ENCODE assay signal across 8 mouse cellular contexts in the genomic region with DNA sequence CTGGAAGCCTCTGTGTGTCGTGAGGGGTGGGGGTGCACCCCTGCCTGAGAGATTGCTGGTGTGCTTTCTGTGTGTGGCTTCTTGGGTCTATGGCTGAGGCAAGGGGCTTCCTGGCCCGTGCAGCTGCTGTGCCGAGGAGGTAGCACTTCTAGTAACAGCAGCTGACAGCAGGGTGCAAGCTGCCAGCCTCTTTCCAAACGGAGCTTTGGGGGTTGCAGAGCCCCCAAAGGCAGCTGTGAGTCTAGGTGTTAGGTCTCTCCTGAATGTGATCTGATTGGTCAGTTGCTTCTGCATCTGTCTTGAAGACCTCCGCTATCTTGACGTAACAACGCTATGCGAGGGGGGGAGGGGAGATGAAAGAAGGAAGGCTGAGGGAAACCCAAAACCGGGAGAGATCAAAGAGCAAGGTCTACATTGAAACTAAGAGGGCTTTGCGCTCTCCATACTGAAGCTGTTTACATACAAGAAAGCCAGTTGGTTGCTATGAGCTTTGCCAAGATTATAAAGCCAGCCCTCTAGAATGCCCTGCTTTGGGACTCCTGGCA. TPM values are rescaled to one million over a fixed set of nuclear protein-coding genes. Genes with fewer than 3 reads are reported as not detected.
DNase-seq lines count a peak whose midpoint lies in the region; ATAC-seq lines count a peak whose summit lies in the region.

No protein-coding gene starts in this region.

- peak overlapping the region; percentile 22; the same call in 1 of the 2 replicates for H3K4me2 ChIP-seq in neural tube, embryonic 11.5 days (ENCODE audit: low read depth)
- 0 out of 2 replicates have a peak overlapping the region, but pooled peaks have one; percentile 0 for H3K4me2 ChIP-seq in forebrain, embryonic 14.5 days (ENCODE audit: low read length)
- H3K4me2 ChIP-seq in liver, embryonic 15.5 days = peak overlapping the region; percentile 71

- no peaks in the 10 kb centered on the region for H3K9me3 ChIP-seq in neural tube, embryonic 11.5 days (ENCODE audit: control insufficient read depth, low read length)
- H3K9me3 ChIP-seq in forebrain, embryonic 14.5 days (replicated peaks; ENCODE audit: control insufficient read depth, low read length) = no peaks in the 10 kb centered on the region
- no peaks in the 10 kb centered on the region for H3K9me3 ChIP-seq in liver, embryonic 15.5 days (replicated peaks)

- ATAC-seq in neural tube, embryonic 11.5 days (ENCODE audit: insufficient read depth, low FRiP score, low TSS enrichment) = no peak
- ATAC-seq in forebrain, embryonic 14.5 days = peak; percentile 14; the same call in 1 of the 2 replicates
- no peak for ATAC-seq in liver, embryonic 15.5 days (ENCODE audit: insufficient read depth)

- H3K27ac ChIP-seq in neural tube, embryonic 11.5 days (ENCODE audit: low read depth, low read length) = no peak overlapping the region
- H3K27ac ChIP-seq in forebrain, embryonic 14.5 days (ENCODE audit: low read depth, low read length) = no peak overlapping the region
- H3K27ac ChIP-seq in liver, embryonic 15.5 days (replicated peaks) = no peak overlapping the region

- H3K36me3 ChIP-seq in neural tube, embryonic 11.5 days (ENCODE audit: control insufficient read depth, insufficient read depth, low read length) = peaks cover 3% of the 10 kb centered on the region; the same call in 1 of the 2 replicates
- H3K36me3 ChIP-seq in forebrain, embryonic 14.5 days (ENCODE audit: control insufficient read depth, insufficient read depth, low read length) = no peaks in the 10 kb centered on the region; the same call in 1 of the 2 replicates
- H3K36me3 ChIP-seq in liver, embryonic 15.5 days (replicated peaks) = peaks cover 28% of the 10 kb centered on the region

- H3K4me1 ChIP-seq in neural tube, embryonic 11.5 days (ENCODE audit: control insufficient read depth, insufficient read depth, low read length) = peaks cover 12% of the 10 kb centered on the region
- peaks cover 10% of the 10 kb centered on the region; the same call in 1 of the 2 replicates for H3K4me1 ChIP-seq in forebrain, embryonic 14.5 days (ENCODE audit: control insufficient read depth, insufficient read depth, low read length)
- peaks cover 54% of the 10 kb centered on the region for H3K4me1 ChIP-seq in liver, embryonic 15.5 days (replicated peaks)

- H3K27me3 ChIP-seq in neural tube, embryonic 11.5 days (ENCODE audit: control insufficient read depth, insufficient read depth, low read length) = no peaks in the 10 kb centered on the region
- H3K27me3 ChIP-seq in forebrain, embryonic 14.5 days (replicated peaks; ENCODE audit: control insufficient read depth, insufficient read depth, low read length) = no peaks in the 10 kb centered on the region
- H3K27me3 ChIP-seq in liver, embryonic 15.5 days = peaks cover 4% of the 10 kb centered on the region; the same call in 1 of the 2 replicates

- H3K9ac ChIP-seq in neural tube, embryonic 11.5 days (ENCODE audit: low read length) = no peak overlapping the region
- H3K9ac ChIP-seq in forebrain, embryonic 14.5 days (ENCODE audit: low read length) = no peak overlapping the region
- H3K9ac ChIP-seq in liver, embryonic 15.5 days = no peak overlapping the region

- H3K4me3 ChIP-seq in neural tube, embryonic 11.5 days (ENCODE audit: low read depth, low read length) = no peak overlapping the region
- H3K4me3 ChIP-seq in forebrain, embryonic 14.5 days (ENCODE audit: low read depth, low read length) = no peak overlapping the region
- H3K4me3 ChIP-seq in liver, embryonic 15.5 days (replicated peaks) = no peak overlapping the region

- no peak for DNase-seq in neural tube, embryonic 11.5 days (ENCODE audit: low spot score)
- DNase-seq in neural tube, embryonic 10.5 days (ENCODE audit: extremely low spot score, low spot score) = no peak
- peak; percentile 17 for DNase-seq in forebrain, embryonic 14.5 days (ENCODE audit: low spot score)
- peak; percentile 89 for DNase-seq in thymus, postnatal 14 days
- no peak for DNase-seq in ovary, adult 18-20 months (ENCODE audit: low spot score)
- no peak for DNase-seq in gastrocnemius, postnatal 25 days
- no peak for DNase-seq in spleen, postnatal 10 days (ENCODE audit: low spot score in 2 of 2)

- 4% methylated on average over 10 of the region's 10 CpGs for WGBS in neural tube, embryonic 11.5 days
- WGBS in forebrain, embryonic 14.5 days = 9% methylated on average over 10 of the region's 10 CpGs
- WGBS in liver, embryonic 15.5 days (ENCODE audit: insufficient replicate concordance) = 9% methylated on average over 10 of the region's 10 CpGs

RNA-seq across cellular contexts. Expression of gene Tnfrsf1a, which starts 6.1 kb away (rescaled TPM):
- 27.4 TPM in 2 replicates for polyA plus RNA-seq in neural tube, embryonic 11.5 days (2014; fragmentation: Nextera tagmentation; extraction: Ambion mirVana)
- polyA plus RNA-seq in forebrain, embryonic 14.5 days (2014; fragmentation: Nextera tagmentation; extraction: Ambion mirVana) = 14.2 and 16.2 TPM in 2 replicates
- polyA plus RNA-seq in liver, embryonic 15.5 days (2015; fragmentation: Nextera tagmentation; extraction: Ambion mirVana) = 29.4 and 31.0 TPM in 2 replicates
- 10 to 100 TPM; 26.7 to 33.7 TPM for total RNA-seq in gastrocnemius, postnatal 25 days (2021)

RNA-seq across cellular contexts. Expression of gene Plekhg6, which starts 25.3 kb away (rescaled TPM):
- polyA plus RNA-seq in neural tube, embryonic 11.5 days (2014; fragmentation: Nextera tagmentation; extraction: Ambion mirVana) = 0.09 and 0.30 TPM in 2 replicates
- polyA plus RNA-seq in forebrain, embryonic 14.5 days (2014; fragmentation: Nextera tagmentation; extraction: Ambion mirVana) = 0.16 TPM in 1 of 2 replicates, not detected in the other
- 0.70 and 0.86 TPM in 2 replicates for polyA plus RNA-seq in liver, embryonic 15.5 days (2015; fragmentation: Nextera tagmentation; extraction: Ambion mirVana)
- not detected for total RNA-seq in gastrocnemius, postnatal 25 days (2021)

RNA-seq across cellular contexts. Expression of gene Scnn1a, which starts 34.8 kb away (rescaled TPM):
- 0.55 and 0.80 TPM in 2 replicates for polyA plus RNA-seq in neural tube, embryonic 11.5 days (2014; fragmentation: Nextera tagmentation; extraction: Ambion mirVana)
- polyA plus RNA-seq in forebrain, embryonic 14.5 days (2014; fragmentation: Nextera tagmentation; extraction: Ambion mirVana) = 0.29 and 0.37 TPM in 2 replicates
- 0.64 and 0.79 TPM in 2 replicates for polyA plus RNA-seq in liver, embryonic 15.5 days (2015; fragmentation: Nextera tagmentation; extraction: Ambion mirVana)
- total RNA-seq in gastrocnemius, postnatal 25 days (2021) = under 1 TPM; 0.10 to 0.19 TPM

RNA-seq across cellular contexts. Expression of gene Ltbr, which starts 41.6 kb away (rescaled TPM):
- 18.8 and 19.2 TPM in 2 replicates for polyA plus RNA-seq in neural tube, embryonic 11.5 days (2014; fragmentation: Nextera tagmentation; extraction: Ambion mirVana)
- polyA plus RNA-seq in forebrain, embryonic 14.5 days (2014; fragmentation: Nextera tagmentation; extraction: Ambion mirVana) = 10.8 and 12.9 TPM in 2 replicates
- polyA plus RNA-seq in liver, embryonic 15.5 days (2015; fragmentation: Nextera tagmentation; extraction: Ambion mirVana) = 20.6 and 25.1 TPM in 2 replicates
- total RNA-seq in gastrocnemius, postnatal 25 days (2021) = 10 to 100 TPM; 21.2 to 21.7 TPM

Comparison
In these comparisons a context has a peak if more than half of its experiments do, and no peak if none do; other contexts are left out.
1. DNase-seq: peak in forebrain, embryonic 14.5 days (single experiment) and thymus, postnatal 14 days (single experiment); none in neural tube, embryonic 11.5 days (single experiment), neural tube, embryonic 10.5 days (single experiment), ovary, adult 18-20 months (single experiment), gastrocnemius, postnatal 25 days (single experiment) and spleen, postnatal 10 days (0 of 2).
2. H3K4me2 ChIP-seq: peak in every context shown above with its lines; median percentile 71 in liver, embryonic 15.5 days; 22 in neural tube, embryonic 11.5 days; 0 in forebrain, embryonic 14.5 days.